Mouse (Mus musculus): Measurements from ENCODE around the gene Fbxl13. TPM values are rescaled to one million over a fixed set of nuclear protein-coding genes. Genes with fewer than 3 reads are reported as not detected.
A peak's percentile ranks its signal among the peaks of the same experiment; 100 is the strongest.
"Not testable (repeated sequence)": the region's sequence is repeated elsewhere in the genome, so short reads cannot be mapped to it uniquely, and the experiment has no call there.

The Fbxl13 gene
- polyA plus RNA-seq, 1 experiment from 2014 or later, result 0.21 TPM

DNA sequence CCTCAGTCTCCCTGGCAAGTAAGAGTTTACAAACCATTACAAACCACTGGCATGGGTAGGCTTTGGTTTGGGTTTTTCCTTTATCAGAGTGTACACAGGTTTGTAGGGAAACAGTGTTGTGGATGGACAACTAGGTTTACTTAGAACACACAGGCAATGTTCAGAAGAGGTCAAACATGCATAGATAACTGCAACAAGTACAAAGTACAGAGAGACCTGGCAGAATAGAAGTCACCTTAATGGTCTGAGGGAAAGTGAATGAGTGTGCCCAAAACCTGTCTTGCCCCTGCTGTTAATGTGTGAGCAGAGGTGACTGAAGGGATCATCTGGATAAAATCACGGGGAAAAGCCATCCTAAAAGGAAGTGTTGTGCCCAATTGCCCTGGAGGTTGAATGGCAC lies 1.8 kb downstream of the Fbxl13 start:
- H3K4me2 ChIP-seq (ENCODE audit: low read depth, low read length), result no peak overlapping the region
- no peaks in the 10 kb centered on the region for H3K27me3 ChIP-seq (ENCODE audit: control insufficient read depth, insufficient read depth, low read length)
- H3K4me3 ChIP-seq (ENCODE audit: low read depth, low read length), result no peak overlapping the region
- H3K9me3 ChIP-seq (ENCODE audit: control insufficient read depth, low read length), result no peaks in the 10 kb centered on the region
- peaks cover 11% of the 10 kb centered on the region; the same call in 1 of the 2 replicates for H3K4me1 ChIP-seq (ENCODE audit: control insufficient read depth, insufficient read depth, low read length)
- no peak for ATAC-seq (ENCODE audit: low read depth)
- 50% methylated on average over 1 of the region's 1 CpGs for WGBS
- peaks cover 7% of the 10 kb centered on the region; the same call in 1 of the 2 replicates for H3K36me3 ChIP-seq (ENCODE audit: control insufficient read depth, insufficient read depth, low read length)
- H3K9ac ChIP-seq (replicated peaks; ENCODE audit: low read depth, low read length), result no peak overlapping the region
- no peak overlapping the region for H3K27ac ChIP-seq (ENCODE audit: low read depth, low read length)

DNA sequence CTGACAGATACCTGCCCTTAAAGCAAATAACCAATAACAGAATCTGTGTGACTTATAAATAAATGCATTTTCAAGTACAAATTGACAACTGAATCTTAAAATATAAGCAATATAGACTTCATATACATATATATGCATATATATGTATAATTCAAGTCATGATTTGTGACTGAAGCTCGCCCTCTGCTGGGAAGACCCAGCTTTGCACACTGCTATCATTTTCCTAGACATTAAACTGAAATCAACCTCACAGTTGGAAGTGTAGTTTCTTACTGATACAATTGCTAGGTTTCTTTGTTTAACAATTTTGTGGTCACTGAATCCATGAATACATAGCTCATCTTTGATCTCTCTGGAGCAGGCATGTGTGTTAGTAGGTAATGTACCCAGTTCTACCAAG lies 4.5 kb downstream of the Fbxl13 start:
- Histone ChIP-seq H3K4me1 (ENCODE audit: control insufficient read depth, insufficient read depth, low read length) (no peaks in the 10 kb centered on the region; the same call in 1 of the 2 replicates), H3K9ac (replicated peaks; ENCODE audit: low read depth, low read length) (no peak overlapping the region), H3K27ac (ENCODE audit: low read depth, low read length) (no peak overlapping the region), H3K9me3 (ENCODE audit: control insufficient read depth, low read length) (no peaks in the 10 kb centered on the region), H3K36me3 (ENCODE audit: control insufficient read depth, insufficient read depth, low read length) (no peaks in the 10 kb centered on the region), H3K4me3 (ENCODE audit: low read depth, low read length) (no peak overlapping the region), H3K4me2 (ENCODE audit: low read depth, low read length) (no peak overlapping the region), H3K27me3 (ENCODE audit: control insufficient read depth, insufficient read depth, low read length) (no peaks in the 10 kb centered on the region)
- WGBS, result 8% methylated on average over 1 of the region's 1 CpGs
- no peak for ATAC-seq (ENCODE audit: low read depth)

DNA sequence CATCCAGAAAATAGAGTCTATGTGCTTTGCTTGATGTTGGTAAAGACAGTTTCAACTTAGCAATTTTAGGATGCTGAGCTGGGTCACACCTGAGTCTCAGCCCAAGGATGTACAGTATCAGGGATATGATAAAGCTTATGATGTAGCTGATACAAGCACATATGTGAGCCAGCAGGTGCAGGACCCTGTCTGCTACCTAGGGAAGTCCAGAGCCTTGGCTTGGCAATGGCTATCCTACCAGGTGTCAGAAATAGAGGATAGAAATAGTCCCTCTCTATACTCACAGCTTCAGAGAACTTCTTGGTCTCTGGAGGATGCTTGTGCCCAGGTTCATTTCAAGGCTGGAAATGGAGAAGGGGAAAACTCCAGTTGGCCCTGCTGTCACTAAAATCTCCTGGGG lies 19.5 kb downstream of the Fbxl13 start:
- no peak for ATAC-seq (ENCODE audit: low read depth)
- Histone ChIP-seq H3K9ac (replicated peaks; ENCODE audit: low read depth, low read length) (no peak overlapping the region), H3K27me3 (ENCODE audit: control insufficient read depth, insufficient read depth, low read length) (no peaks in the 10 kb centered on the region), H3K4me2 (ENCODE audit: low read depth, low read length) (no peak overlapping the region), H3K27ac (ENCODE audit: low read depth, low read length) (no peak overlapping the region), H3K9me3 (ENCODE audit: control insufficient read depth, low read length) (no peaks in the 10 kb centered on the region), H3K4me3 (ENCODE audit: low read depth, low read length) (no peak overlapping the region), H3K36me3 (ENCODE audit: control insufficient read depth, insufficient read depth, low read length) (no peaks in the 10 kb centered on the region), H3K4me1 (ENCODE audit: control insufficient read depth, insufficient read depth, low read length) (no peaks in the 10 kb centered on the region)

DNA sequence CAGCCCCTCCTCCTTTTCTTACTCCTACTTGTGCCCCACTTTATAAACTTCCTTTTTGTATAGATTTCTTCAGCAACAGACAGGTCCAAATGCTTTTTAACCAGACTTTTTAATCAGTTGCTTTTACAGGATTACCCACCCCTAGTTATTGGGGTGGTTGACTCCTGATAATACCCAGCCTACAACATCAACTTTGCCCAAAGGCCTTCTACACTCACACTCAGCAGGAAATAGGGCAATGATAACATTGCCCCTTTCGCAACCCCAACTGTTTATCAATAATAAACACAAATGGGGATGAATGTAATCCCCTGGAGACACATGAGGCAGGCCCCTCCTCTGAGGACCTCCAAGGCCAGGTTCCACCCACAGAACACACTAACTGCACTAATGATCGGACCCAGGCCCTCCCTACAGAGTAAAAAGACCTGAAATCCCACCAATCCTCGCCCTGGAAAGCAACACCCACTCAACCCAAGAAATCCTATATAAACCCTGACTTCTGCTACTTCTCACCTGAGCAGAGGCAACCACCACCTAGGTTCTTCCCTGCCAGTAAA lies 28.9 kb downstream of the Fbxl13 start:
- H3K4me2 ChIP-seq (ENCODE audit: low read depth, low read length), result no peak overlapping the region
- ATAC-seq (ENCODE audit: low read depth), result no peak

DNA sequence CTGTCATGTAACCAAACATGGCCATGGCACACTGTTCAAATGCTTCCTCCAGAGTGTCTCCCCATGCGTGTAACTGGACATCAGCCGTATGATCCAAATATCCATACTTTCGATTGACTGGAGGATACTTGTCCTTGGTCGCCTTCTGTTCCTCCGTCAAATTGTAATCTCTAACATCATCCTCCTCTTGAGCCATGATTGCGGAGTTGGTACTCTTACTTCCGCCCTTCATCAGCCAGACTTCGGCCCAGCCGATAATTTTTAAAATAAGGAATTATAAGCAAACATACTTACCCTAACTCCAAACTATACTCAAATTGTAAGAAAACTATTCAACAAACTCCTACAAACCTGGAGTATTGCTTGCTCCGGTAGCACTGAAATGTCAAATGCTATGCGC lies 31.1 kb downstream of the Fbxl13 start:
- not testable (repeated sequence) for H3K4me1 ChIP-seq (ENCODE audit: control insufficient read depth, insufficient read depth, low read length); ATAC-seq (ENCODE audit: low read depth); H3K36me3 ChIP-seq (ENCODE audit: control insufficient read depth, insufficient read depth, low read length); H3K27me3 ChIP-seq (ENCODE audit: control insufficient read depth, insufficient read depth, low read length); H3K4me2 ChIP-seq (ENCODE audit: low read depth, low read length); H3K9ac ChIP-seq (replicated peaks; ENCODE audit: low read depth, low read length); H3K27ac ChIP-seq (ENCODE audit: low read depth, low read length); H3K4me3 ChIP-seq (ENCODE audit: low read depth, low read length); H3K9me3 ChIP-seq (ENCODE audit: control insufficient read depth, low read length)
- WGBS, result 98% methylated on average over 11 of the region's 11 CpGs

More for the DNA sequence above, 28.9 kb downstream of the Fbxl13 start:
- Histone ChIP-seq H3K9ac (replicated peaks; ENCODE audit: low read depth, low read length) (no peak overlapping the region), H3K27ac (ENCODE audit: low read depth, low read length) (no peak overlapping the region), H3K9me3 (ENCODE audit: control insufficient read depth, low read length) (no peaks in the 10 kb centered on the region), H3K4me3 (ENCODE audit: low read depth, low read length) (no peak overlapping the region), H3K27me3 (ENCODE audit: control insufficient read depth, insufficient read depth, low read length) (no peaks in the 10 kb centered on the region), H3K36me3 (ENCODE audit: control insufficient read depth, insufficient read depth, low read length) (no peaks in the 10 kb centered on the region), H3K4me1 (ENCODE audit: control insufficient read depth, insufficient read depth, low read length) (no peaks in the 10 kb centered on the region)
- 87% methylated on average over 3 of the region's 3 CpGs for WGBS

DNA sequence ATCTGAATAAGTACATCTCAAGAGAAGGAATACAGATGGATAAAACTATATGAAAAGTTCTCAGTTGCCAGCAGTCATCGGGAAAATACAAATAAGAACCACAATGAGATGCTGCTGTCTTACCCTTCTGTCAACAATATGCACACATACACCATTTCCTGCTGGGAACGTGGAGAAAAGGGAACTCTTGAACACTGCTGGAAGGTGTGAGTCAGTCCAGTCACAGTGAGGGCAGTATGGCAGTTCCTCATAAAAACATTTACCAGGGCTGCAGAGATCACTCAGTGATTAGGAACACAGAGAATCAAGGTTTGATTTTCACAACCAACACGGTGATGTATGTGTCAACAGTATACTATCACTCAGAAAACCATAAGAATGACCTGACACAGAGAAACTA lies 34.4 kb downstream of the Fbxl13 start:
- no peak for ATAC-seq (ENCODE audit: low read depth)
- Histone ChIP-seq H3K9ac (replicated peaks; ENCODE audit: low read depth, low read length) (no peak overlapping the region), H3K27me3 (ENCODE audit: control insufficient read depth, insufficient read depth, low read length) (no peaks in the 10 kb centered on the region), H3K4me3 (ENCODE audit: low read depth, low read length) (no peak overlapping the region), H3K4me2 (ENCODE audit: low read depth, low read length) (no peak overlapping the region), H3K27ac (ENCODE audit: low read depth, low read length) (no peak overlapping the region), H3K4me1 (ENCODE audit: control insufficient read depth, insufficient read depth, low read length) (no peaks in the 10 kb centered on the region), H3K36me3 (ENCODE audit: control insufficient read depth, insufficient read depth, low read length) (no peaks in the 10 kb centered on the region), H3K9me3 (ENCODE audit: control insufficient read depth, low read length) (no peaks in the 10 kb centered on the region)
- 83% methylated on average over 3 of the region's 3 CpGs for WGBS

DNA sequence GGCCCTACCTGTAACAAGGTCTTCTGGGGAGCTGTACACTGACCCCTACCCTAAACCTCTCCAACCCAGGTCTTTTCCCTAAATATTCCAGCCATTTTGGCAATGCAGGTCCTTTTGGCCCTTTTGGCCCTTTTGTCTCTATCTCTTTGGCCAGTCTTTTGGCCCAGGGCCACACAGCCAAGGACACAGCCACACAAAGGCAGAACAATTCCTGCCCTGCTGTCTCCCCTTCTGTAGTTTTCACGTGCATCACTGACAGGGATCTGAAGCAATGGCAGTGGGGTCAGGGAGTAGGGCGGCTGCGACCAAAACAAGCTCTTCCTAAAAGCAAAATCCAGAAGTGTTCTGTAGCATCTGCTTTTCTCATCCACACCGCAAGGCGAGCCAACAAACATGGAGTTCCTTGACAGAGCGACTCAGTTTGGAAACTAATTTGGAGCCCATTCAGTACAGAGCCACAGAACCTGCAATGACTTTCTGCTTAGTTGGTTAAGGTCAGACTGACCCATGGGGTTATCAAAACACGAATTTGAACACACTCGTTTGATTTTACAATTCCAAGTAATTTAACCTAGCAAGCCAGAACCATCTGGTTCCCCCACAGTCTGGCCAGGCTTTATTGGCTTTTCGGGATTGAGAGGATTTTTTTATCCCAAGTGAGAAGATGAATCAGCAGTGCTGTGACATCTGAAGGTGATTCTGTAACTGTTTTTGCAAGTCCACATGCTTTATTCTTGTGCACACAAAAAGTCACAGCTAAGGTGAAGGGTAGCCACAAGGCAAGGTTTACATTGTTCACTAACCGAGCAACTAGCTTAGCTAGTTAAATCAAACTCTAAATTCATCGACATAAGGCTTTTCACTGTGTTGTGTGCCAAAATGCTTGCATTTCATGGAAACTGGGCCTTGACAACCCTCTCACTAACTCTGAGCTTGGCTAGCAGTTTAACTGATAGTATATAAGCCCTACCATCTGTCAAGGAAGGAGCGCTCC lies 36.8 kb downstream of the Fbxl13 start:
- 72% methylated on average over 12 of the region's 12 CpGs for WGBS

DNA sequence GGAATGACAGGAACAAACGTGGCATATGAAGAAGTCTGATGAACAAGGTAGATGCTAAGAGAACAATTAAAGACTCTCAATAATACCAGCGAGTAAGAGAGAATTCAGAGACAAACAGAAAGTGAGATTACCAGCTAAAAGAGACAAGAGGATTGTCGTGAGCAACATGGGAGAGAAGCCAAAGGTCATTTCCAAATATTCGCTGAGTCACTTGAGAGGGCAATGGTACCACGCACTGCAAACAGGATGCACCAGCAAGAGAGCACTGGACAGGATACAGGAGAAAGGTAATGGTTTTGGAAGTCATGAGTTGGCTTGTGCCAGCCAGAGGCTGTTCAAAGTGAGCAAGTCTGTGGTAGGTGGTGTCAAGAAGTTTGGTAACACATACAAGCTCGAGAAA lies 39.5 kb downstream of the Fbxl13 start:
- WGBS, result 78% methylated on average over 6 of the region's 6 CpGs

More for the DNA sequence above, 36.8 kb downstream of the Fbxl13 start:
- no peaks in the 10 kb centered on the region for H3K36me3 ChIP-seq (ENCODE audit: control insufficient read depth, insufficient read depth, low read length)
- H3K27ac ChIP-seq (ENCODE audit: low read depth, low read length), result 0 out of 2 replicates have a peak overlapping the region, but pooled peaks have one; percentile 16
- H3K27me3 ChIP-seq (ENCODE audit: control insufficient read depth, insufficient read depth, low read length), result no peaks in the 10 kb centered on the region
- no peaks in the 10 kb centered on the region for H3K9me3 ChIP-seq (ENCODE audit: control insufficient read depth, low read length)
- no peak for ATAC-seq (ENCODE audit: low read depth)
- no peak overlapping the region for H3K4me2 ChIP-seq (ENCODE audit: low read depth, low read length)
- H3K9ac ChIP-seq (replicated peaks; ENCODE audit: low read depth, low read length), result no peak overlapping the region
- no peaks in the 10 kb centered on the region for H3K4me1 ChIP-seq (ENCODE audit: control insufficient read depth, insufficient read depth, low read length)
- H3K4me3 ChIP-seq (ENCODE audit: low read depth, low read length), result no peak overlapping the region

DNA sequence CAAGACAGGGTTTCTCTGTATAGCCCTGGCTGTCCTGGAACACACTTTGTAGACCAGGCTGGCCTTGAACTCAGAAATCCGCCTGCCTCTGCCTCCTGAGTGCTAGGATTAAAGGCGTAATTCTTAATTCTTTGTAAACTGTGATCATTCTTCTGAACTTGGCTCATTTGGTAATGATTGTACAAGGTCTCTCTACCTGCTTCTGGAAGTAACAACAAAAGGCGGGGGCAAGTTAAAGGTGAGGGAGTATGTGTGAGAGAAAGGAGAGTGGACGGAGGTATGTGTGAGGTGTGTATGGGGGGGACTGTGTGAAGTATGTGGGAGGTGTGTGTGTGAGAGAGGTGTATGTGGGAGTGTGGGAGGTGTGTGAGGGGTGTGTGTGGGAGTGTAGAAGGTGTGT lies 45.5 kb downstream of the Fbxl13 start:
- H3K4me1 ChIP-seq (ENCODE audit: control insufficient read depth, insufficient read depth, low read length), result no peaks in the 10 kb centered on the region
- no peak overlapping the region for H3K27ac ChIP-seq (ENCODE audit: low read depth, low read length)
- ATAC-seq (ENCODE audit: low read depth), result no peak
- H3K36me3 ChIP-seq (ENCODE audit: control insufficient read depth, insufficient read depth, low read length), result no peaks in the 10 kb centered on the region
- H3K27me3 ChIP-seq (ENCODE audit: control insufficient read depth, insufficient read depth, low read length), result no peaks in the 10 kb centered on the region
- no peak overlapping the region for H3K9ac ChIP-seq (replicated peaks; ENCODE audit: low read depth, low read length)
- H3K4me3 ChIP-seq (ENCODE audit: low read depth, low read length), result no peak overlapping the region
- WGBS, result 97% methylated on average over 4 of the region's 4 CpGs
- H3K4me2 ChIP-seq (ENCODE audit: low read depth, low read length), result no peak overlapping the region
- H3K9me3 ChIP-seq (ENCODE audit: control insufficient read depth, low read length), result no peaks in the 10 kb centered on the region

More for the DNA sequence above, 39.5 kb downstream of the Fbxl13 start:
- Histone ChIP-seq H3K27me3 (ENCODE audit: control insufficient read depth, insufficient read depth, low read length) (no peaks in the 10 kb centered on the region), H3K27ac (ENCODE audit: low read depth, low read length) (no peak overlapping the region), H3K9me3 (ENCODE audit: control insufficient read depth, low read length) (no peaks in the 10 kb centered on the region), H3K4me3 (ENCODE audit: low read depth, low read length) (no peak overlapping the region), H3K9ac (replicated peaks; ENCODE audit: low read depth, low read length) (no peak overlapping the region), H3K36me3 (ENCODE audit: control insufficient read depth, insufficient read depth, low read length) (no peaks in the 10 kb centered on the region), H3K4me1 (ENCODE audit: control insufficient read depth, insufficient read depth, low read length) (no peaks in the 10 kb centered on the region), H3K4me2 (ENCODE audit: low read depth, low read length) (no peak overlapping the region)
- ATAC-seq (ENCODE audit: low read depth), result no peak
